In genomic region chr5:129417516-129417915, GRCm38 (mm10) we compare ENCODE assay signal across 29 mouse cellular contexts.
DNase-seq lines count a peak whose midpoint lies in the region; ATAC-seq and TF ChIP-seq lines count a peak whose summit lies in the region.
"Had no signal": no experiment of that assay in that cellular context is flagged by ENCODE, and none has a peak within 500 bp of the region (broad histone marks: within the 10 kb centered on the region; RNA-seq: fewer than 3 reads in every experiment).

No protein-coding gene starts in this region.

- H3K9me3 ChIP-seq in forebrain, postnatal 0 days (ENCODE audit: low read length) = no peaks in the 10 kb centered on the region
- H3K9me3 ChIP-seq in forebrain, embryonic 13.5 days (replicated peaks) = 0 out of 2 replicates have a peak, but pooled peaks cover 3% of the 10 kb centered on the region
- no peaks in the 10 kb centered on the region for H3K9me3 ChIP-seq in stomach, embryonic 16.5 days (replicated peaks; ENCODE audit: control insufficient read depth, low read length)
- H3K9me3 ChIP-seq: forebrain, embryonic 12.5 days; hindbrain, embryonic 10.5 days; hindbrain, embryonic 15.5 days; limb, embryonic 12.5 days; liver, embryonic 15.5 days; lung, embryonic 15.5 days had no signal

- TF ChIP-seq CTCF in forebrain, postnatal 0 days (IDR thresholded peaks at IDR 0.05; ENCODE audit: low read depth) = no peak
- no peak for TF ChIP-seq CTCF in left cerebral cortex, adult 2 months (IDR thresholded peaks at IDR 0.05)

- intact Hi-C loops in left cerebral cortex, postnatal 14 days (cut with DNase I) = no loop called here
- intact Hi-C loops in left cerebral cortex, adult 2 months (cut with DNase I) = loop anchor here (2.0 kb wide), 1 partner anchor 167 kb away; the partner anchor contains the start of gene Mmp17

- H3K9ac ChIP-seq in forebrain, postnatal 0 days = no peak overlapping the region
- H3K9ac ChIP-seq in forebrain, embryonic 13.5 days = no peak overlapping the region
- no peak overlapping the region for H3K9ac ChIP-seq in stomach, embryonic 16.5 days (ENCODE audit: low read length)
- H3K9ac ChIP-seq: forebrain, embryonic 12.5 days; heart, embryonic 13.5 days; hindbrain, embryonic 15.5 days; limb, embryonic 12.5 days; liver, embryonic 15.5 days; lung, embryonic 15.5 days had no signal

- H3K4me1 ChIP-seq in forebrain, postnatal 0 days (ENCODE audit: insufficient read depth) = 0 out of 2 replicates have a peak, but pooled peaks cover 7% of the 10 kb centered on the region
- H3K4me1 ChIP-seq in forebrain, embryonic 13.5 days = no peaks in the 10 kb centered on the region
- H3K4me1 ChIP-seq in stomach, embryonic 16.5 days (ENCODE audit: control insufficient read depth, insufficient read depth, low read length) = 0 out of 2 replicates have a peak, but pooled peaks cover 6% of the 10 kb centered on the region
- H3K4me1 ChIP-seq: hindbrain, embryonic 15.5 days; liver, embryonic 15.5 days had no signal

- WGBS in forebrain, postnatal 0 days = 27% methylated on average over 3 of the region's 3 CpGs
- WGBS in forebrain, embryonic 13.5 days = 76% methylated on average over 3 of the region's 3 CpGs
- 48% methylated on average over 3 of the region's 3 CpGs for WGBS in stomach, embryonic 16.5 days

- H3K27ac ChIP-seq in forebrain, postnatal 0 days (ENCODE audit: low read depth, low read length) = no peak overlapping the region
- H3K27ac ChIP-seq in forebrain, embryonic 13.5 days = no peak overlapping the region
- no peak overlapping the region for H3K27ac ChIP-seq in left cerebral cortex, adult 2 months
- H3K27ac ChIP-seq in stomach, embryonic 16.5 days (ENCODE audit: low read length) = peak overlapping the region; percentile 46; the same call in 1 of the 2 replicates
- H3K27ac ChIP-seq: forebrain, embryonic 12.5 days; heart, adult 2 months; hindbrain, embryonic 10.5 days; hindbrain, embryonic 15.5 days; kidney, postnatal 0 days; limb, embryonic 12.5 days; liver, embryonic 15.5 days; lung, embryonic 15.5 days had no signal

- H3K27me3 ChIP-seq in forebrain, postnatal 0 days (ENCODE audit: insufficient read depth, low read length) = no peaks in the 10 kb centered on the region
- H3K27me3 ChIP-seq in forebrain, embryonic 13.5 days = no peaks in the 10 kb centered on the region
- no peaks in the 10 kb centered on the region for H3K27me3 ChIP-seq in stomach, embryonic 16.5 days (ENCODE audit: control insufficient read depth, insufficient read depth, low read length)
- H3K27me3 ChIP-seq: forebrain, embryonic 12.5 days; heart, embryonic 13.5 days; limb, embryonic 12.5 days; liver, embryonic 15.5 days; lung, embryonic 15.5 days had no signal

- peak; percentile 50; the same call in 1 of the 2 replicates for ATAC-seq in forebrain, postnatal 0 days
- ATAC-seq in forebrain, embryonic 13.5 days = no peak
- peak; percentile 27; the same call in 1 of the 2 replicates for ATAC-seq in stomach, embryonic 16.5 days (ENCODE audit: insufficient read depth, low FRiP score)
- ATAC-seq in cerebellum, adult (ENCODE audit: insufficient number of reproducible peaks, low FRiP score, low TSS enrichment) = no peak
- ATAC-seq: inflammation-experienced regulatory T-cells, adult 6 months; midbrain, embryonic 16.5 days had no signal

- no peaks in the 10 kb centered on the region for H3K36me3 ChIP-seq in forebrain, postnatal 0 days (ENCODE audit: insufficient read depth)
- no peaks in the 10 kb centered on the region for H3K36me3 ChIP-seq in forebrain, embryonic 13.5 days (ENCODE audit: poor library complexity, severe bottlenecking)
- H3K36me3 ChIP-seq in stomach, embryonic 16.5 days (ENCODE audit: control insufficient read depth, insufficient read depth, low read length) = no peaks in the 10 kb centered on the region
- H3K36me3 ChIP-seq: forebrain, embryonic 12.5 days; heart, embryonic 13.5 days; hindbrain, embryonic 10.5 days; hindbrain, embryonic 15.5 days; limb, embryonic 12.5 days; liver, embryonic 15.5 days; lung, embryonic 15.5 days had no signal

- H3K4me3 ChIP-seq in forebrain, postnatal 0 days (ENCODE audit: low read depth, low read length) = no peak overlapping the region
- no peak overlapping the region for H3K4me3 ChIP-seq in forebrain, embryonic 13.5 days
- H3K4me3 ChIP-seq in left cerebral cortex, adult 2 months = no peak overlapping the region
- H3K4me3 ChIP-seq in stomach, embryonic 16.5 days (replicated peaks; ENCODE audit: low read length) = no peak overlapping the region
- H3K4me3 ChIP-seq: erythroblast, embryonic 14.5 days; forebrain, embryonic 12.5 days; heart, adult 2 months; heart, embryonic 13.5 days; hindbrain, embryonic 10.5 days; hindbrain, embryonic 15.5 days; limb, embryonic 12.5 days; liver, embryonic 15.5 days; lung, embryonic 15.5 days had no signal

- no peak overlapping the region for H3K4me2 ChIP-seq in forebrain, postnatal 0 days (ENCODE audit: low read depth)
- H3K4me2 ChIP-seq in forebrain, embryonic 13.5 days = no peak overlapping the region
- H3K4me2 ChIP-seq in stomach, embryonic 16.5 days (ENCODE audit: low read depth, low read length) = no peak overlapping the region
- H3K4me2 ChIP-seq: forebrain, embryonic 12.5 days; heart, embryonic 13.5 days; hindbrain, embryonic 15.5 days; limb, embryonic 12.5 days; liver, embryonic 15.5 days; lung, embryonic 15.5 days; midbrain, embryonic 11.5 days had no signal

- peak; percentile 60 for DNase-seq in forebrain, postnatal 0 days
- DNase-seq in left cerebral cortex, postnatal 14 days (ENCODE audit: low spot score in 2 of 2) = peak; percentile 23 to 68
- no peak for DNase-seq in left cerebral cortex, adult 2 months (ENCODE audit: extremely low spot score in 1 of 2, low spot score in 2 of 2)
- peak; percentile 43 for DNase-seq in brain, embryonic 18.5 days (ENCODE audit: low read depth, low spot score)
- no peak for DNase-seq in adrenal gland, adult (ENCODE audit: inconsistent age in 2 of 2, low spot score in 1 of 2)
- DNase-seq: adrenal gland, adult 8-10 months; cerebellum, adult 8-10 months; cerebellum, postnatal 25 days; heart, adult 2 months; heart, postnatal 14 days; kidney, adult 2 months; right cerebral cortex, postnatal 4 days; thymus, adult 2 months; thymus, postnatal 36 days had no signal

Comparison
In these comparisons a context has a peak if more than half of its experiments do, and no peak if none do; other contexts are left out.
1. ATAC-seq: peak in forebrain, postnatal 0 days (single experiment) and stomach, embryonic 16.5 days (single experiment); none in forebrain, embryonic 13.5 days (single experiment) and cerebellum, adult (single experiment).
2. DNase-seq: peak in forebrain, postnatal 0 days (single experiment), left cerebral cortex, postnatal 14 days (2 of 2) and brain, embryonic 18.5 days (single experiment); none in left cerebral cortex, adult 2 months (0 of 2) and adrenal gland, adult (0 of 2).